In genomic region chr8:108506779-108507178, GRCm38 (mm10) we compare ENCODE assay signal across 34 mouse cellular contexts.
"Had no signal": no experiment of that assay in that cellular context is flagged by ENCODE, and none has a peak within 500 bp of the region (broad histone marks: within the 10 kb centered on the region; RNA-seq: fewer than 3 reads in every experiment).

No protein-coding gene starts in this region.

- H3K9me3 ChIP-seq: heart, embryonic 10.5 days; heart, embryonic 12.5 days; heart, embryonic 13.5 days; heart, embryonic 15.5 days; hindbrain, embryonic 10.5 days; hindbrain, embryonic 13.5 days; hindbrain, embryonic 15.5 days; intestine, embryonic 15.5 days; kidney, embryonic 15.5 days had no signal

- H3K27me3 ChIP-seq: heart, embryonic 12.5 days; heart, embryonic 13.5 days; heart, embryonic 15.5 days; intestine, embryonic 15.5 days; kidney, embryonic 15.5 days had no signal

- H3K4me1 ChIP-seq: heart, embryonic 10.5 days; heart, embryonic 12.5 days; heart, embryonic 13.5 days; heart, embryonic 15.5 days; intestine, embryonic 15.5 days; kidney, embryonic 15.5 days had no signal

- H3K4me3 ChIP-seq: heart, embryonic 10.5 days; heart, embryonic 12.5 days; heart, embryonic 13.5 days; heart, embryonic 15.5 days; hindbrain, embryonic 10.5 days; hindbrain, embryonic 13.5 days; hindbrain, embryonic 15.5 days; intestine, embryonic 15.5 days; kidney, embryonic 15.5 days; layer of hippocampus, adult 2 months; left cerebral cortex, adult 2 months had no signal

- H3K9ac ChIP-seq: heart, embryonic 12.5 days; heart, embryonic 13.5 days; heart, embryonic 15.5 days; hindbrain, embryonic 13.5 days; hindbrain, embryonic 14.5 days; hindbrain, embryonic 15.5 days; intestine, embryonic 15.5 days; kidney, embryonic 15.5 days had no signal

- H3K4me2 ChIP-seq: heart, embryonic 11.5 days; heart, embryonic 12.5 days; heart, embryonic 13.5 days; heart, embryonic 15.5 days; hindbrain, embryonic 13.5 days; hindbrain, embryonic 14.5 days; hindbrain, embryonic 15.5 days; intestine, embryonic 15.5 days; kidney, embryonic 15.5 days had no signal

- DNase-seq: heart, postnatal 10 days; heart, postnatal 14 days; heart, postnatal 36 days; heart, postnatal 4 days; kidney, adult 11 months; kidney, adult 18-20 months; kidney, adult 2 months; kidney, adult 8-10 months; kidney, adult 9 months; kidney, postnatal 10 days; kidney, postnatal 14 days; kidney, postnatal 25 days; kidney, postnatal 36 days; kidney, postnatal 4 days; layer of hippocampus, adult 9-11 months; layer of hippocampus, postnatal 36 days had no signal

- ATAC-seq: hindbrain, postnatal 0 days; inflammation-experienced regulatory T-cells, adult 6 months; intestine, embryonic 15.5 days; intestine, embryonic 16.5 days; intestine, postnatal 0 days had no signal

- H3K27ac ChIP-seq: heart, embryonic 10.5 days; heart, embryonic 13.5 days; heart, embryonic 15.5 days; hindbrain, embryonic 10.5 days; hindbrain, embryonic 13.5 days; hindbrain, embryonic 14.5 days; hindbrain, embryonic 15.5 days; hindbrain, postnatal 0 days; intestine, embryonic 15.5 days; kidney, embryonic 15.5 days; kidney, postnatal 0 days; layer of hippocampus, adult 2 months; left cerebral cortex, adult 2 months had no signal

- H3K36me3 ChIP-seq: heart, embryonic 10.5 days; heart, embryonic 12.5 days; heart, embryonic 13.5 days; heart, embryonic 15.5 days; hindbrain, embryonic 10.5 days; hindbrain, embryonic 13.5 days; hindbrain, embryonic 15.5 days; intestine, embryonic 15.5 days; kidney, embryonic 15.5 days had no signal
